In the genomic region with DNA sequence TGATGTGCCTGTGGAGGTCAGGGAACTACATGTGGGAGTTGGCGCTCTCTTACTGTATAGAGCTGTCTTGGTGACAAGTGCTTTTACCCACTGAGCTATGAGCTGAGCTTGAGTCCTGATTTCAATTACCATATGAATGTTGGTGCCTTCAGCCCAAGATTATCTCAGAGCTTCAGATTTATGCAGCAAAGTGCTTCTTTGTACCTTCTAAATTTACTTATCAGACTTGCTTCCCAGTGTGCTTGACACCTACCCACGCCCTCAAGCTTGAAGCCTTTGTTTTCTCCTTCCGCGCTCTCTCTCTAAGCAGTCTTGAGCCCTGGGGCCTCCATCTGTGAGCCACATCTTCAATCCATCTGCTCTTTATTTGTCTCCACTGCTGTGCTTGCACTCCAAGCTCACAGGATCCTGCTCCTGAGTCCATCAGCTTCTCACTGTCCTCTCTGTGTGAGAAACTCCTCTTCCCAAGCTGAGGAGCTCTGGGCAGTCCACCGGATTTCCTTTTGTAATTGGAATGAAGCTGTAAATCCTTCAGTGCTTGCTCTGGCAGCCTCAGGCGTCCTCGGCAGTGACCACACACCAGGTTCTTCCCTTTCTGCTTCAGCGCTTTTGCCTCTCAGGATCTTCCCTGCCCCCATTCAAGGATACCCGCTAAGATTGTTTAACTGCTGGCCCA, we compare ENCODE assay signal across 8 mouse cellular contexts. TPM values are rescaled to one million over a fixed set of nuclear protein-coding genes. Genes with fewer than 3 reads are reported as not detected.
DNase-seq lines count a peak whose midpoint lies in the region; ATAC-seq lines count a peak whose summit lies in the region.

No protein-coding gene starts in this region.

- no peaks in the 10 kb centered on the region; the same call in 1 of the 2 replicates for H3K36me3 ChIP-seq in embryonic facial prominence, embryonic 11.5 days (replicated peaks; ENCODE audit: control insufficient read depth, insufficient read depth, low read depth, low read length)
- H3K36me3 ChIP-seq in hindbrain, embryonic 10.5 days = peaks cover 8% of the 10 kb centered on the region
- H3K36me3 ChIP-seq in midbrain, embryonic 16.5 days (ENCODE audit: control insufficient read depth, insufficient read depth, low read length) = no peaks in the 10 kb centered on the region

- no peaks in the 10 kb centered on the region; the same call in 1 of the 2 replicates for H3K4me1 ChIP-seq in embryonic facial prominence, embryonic 11.5 days (ENCODE audit: control insufficient read depth, insufficient read depth, low read length)
- peaks cover 57% of the 10 kb centered on the region for H3K4me1 ChIP-seq in hindbrain, embryonic 10.5 days (replicated peaks)
- peaks cover 13% of the 10 kb centered on the region for H3K4me1 ChIP-seq in midbrain, embryonic 16.5 days (ENCODE audit: control insufficient read depth, insufficient read depth, low read length)

- 12% methylated on average over 9 of the region's 9 CpGs for whole genome bisulfite sequencing in embryonic facial prominence, embryonic 11.5 days
- 4% methylated on average over 9 of the region's 9 CpGs for WGBS in hindbrain, embryonic 10.5 days
- 7% methylated on average over 9 of the region's 9 CpGs for WGBS in midbrain, embryonic 16.5 days

- H3K9ac ChIP-seq in embryonic facial prominence, embryonic 11.5 days (replicated peaks; ENCODE audit: low read length) = no peak overlapping the region
- no peak overlapping the region for H3K9ac ChIP-seq in midbrain, embryonic 16.5 days (ENCODE audit: low read depth, low read length)

- no peak overlapping the region for H3K4me3 ChIP-seq in embryonic facial prominence, embryonic 11.5 days (ENCODE audit: low read depth, low read length)
- H3K4me3 ChIP-seq in hindbrain, embryonic 10.5 days = peak overlapping the region; percentile 28
- no peak overlapping the region for H3K4me3 ChIP-seq in midbrain, embryonic 16.5 days (ENCODE audit: low read depth, low read length)

- H3K27ac ChIP-seq in embryonic facial prominence, embryonic 11.5 days (replicated peaks; ENCODE audit: low read depth, low read length) = 0 out of 2 replicates have a peak overlapping the region, but pooled peaks have one; percentile 3
- peak overlapping the region; percentile 87 for H3K27ac ChIP-seq in hindbrain, embryonic 10.5 days
- peak overlapping the region; percentile 67 for H3K27ac ChIP-seq in midbrain, embryonic 16.5 days (ENCODE audit: low read length)

- peak; percentile 59 for DNase-seq in 3134 (ENCODE audit: extremely low read depth, insufficient read length, low spot score)
- DNase-seq in Muller cell, postnatal 12 days (ENCODE audit: inconsistent ontology term) = peak; percentile 37
- peak; percentile 54 for DNase-seq in embryonic facial prominence, embryonic 11.5 days (ENCODE audit: low spot score)
- DNase-seq in hindbrain, embryonic 10.5 days (ENCODE audit: low spot score) = peak; percentile 69
- peak; percentile 41 to 70 for DNase-seq in left cerebral cortex, adult 18-20 months (ENCODE audit: low spot score in 2 of 2)
- DNase-seq in c-Kit-positive CD71-positive TER-119-positive erythroid progenitor cells, embryonic 14.5 days (ENCODE audit: low spot score) = no peak

- 0 out of 2 replicates have a peak, but pooled peaks have one; percentile 48 for ATAC-seq in embryonic facial prominence, embryonic 11.5 days (replicated peaks; ENCODE audit: insufficient number of reproducible peaks, low FRiP score, low TSS enrichment, low read depth)
- ATAC-seq in midbrain, embryonic 16.5 days = peak; percentile 68
- no peak for ATAC-seq in megakaryocyte-erythroid progenitor cell, adult 5-6 weeks (replicated peaks; ENCODE audit: low FRiP score, low TSS enrichment, poor library complexity, severe bottlenecking)

- H3K4me2 ChIP-seq in embryonic facial prominence, embryonic 11.5 days (ENCODE audit: low read depth, low read length) = no peak overlapping the region
- no peak overlapping the region for H3K4me2 ChIP-seq in midbrain, embryonic 16.5 days (ENCODE audit: low read length)

- no peaks in the 10 kb centered on the region for H3K9me3 ChIP-seq in embryonic facial prominence, embryonic 11.5 days (replicated peaks; ENCODE audit: control insufficient read depth, low read length)
- H3K9me3 ChIP-seq in hindbrain, embryonic 10.5 days = no peaks in the 10 kb centered on the region
- H3K9me3 ChIP-seq in midbrain, embryonic 16.5 days (replicated peaks; ENCODE audit: control insufficient read depth, low read length, poor library complexity, severe bottlenecking) = no peaks in the 10 kb centered on the region

- no peaks in the 10 kb centered on the region for H3K27me3 ChIP-seq in embryonic facial prominence, embryonic 11.5 days (ENCODE audit: control insufficient read depth, insufficient read depth, low read length)
- H3K27me3 ChIP-seq in hindbrain, embryonic 10.5 days (ENCODE audit: insufficient read depth, poor library complexity, severe bottlenecking) = no peaks in the 10 kb centered on the region
- H3K27me3 ChIP-seq in midbrain, embryonic 16.5 days (ENCODE audit: control insufficient read depth, insufficient read depth, low read depth, low read length) = no peaks in the 10 kb centered on the region

RNA-seq across cellular contexts. Expression of gene Abl2, which starts 55.4 kb away (rescaled TPM):
- polyA plus RNA-seq in embryonic facial prominence, embryonic 11.5 days (2014; fragmentation: Nextera tagmentation; extraction: Ambion mirVana) = 3.9 and 4.9 TPM in 2 replicates
- polyA plus RNA-seq in hindbrain, embryonic 10.5 days (2016; fragmentation: Nextera tagmentation; extraction: Ambion mirVana) = 5.1 and 5.3 TPM in 2 replicates
- total RNA-seq in left cerebral cortex, adult 18-20 months (2021) = 10 to 100 TPM; 55.5 to 64.0 TPM
- 6.7 and 7.0 TPM in 2 replicates for polyA plus RNA-seq in midbrain, embryonic 16.5 days (2015; fragmentation: Nextera tagmentation; extraction: Ambion mirVana)
- total RNA-seq in megakaryocyte-erythroid progenitor cell, adult 5-6 weeks (2014; fragmentation: Nextera tagmentation) = 14.2 and 14.6 TPM in 2 replicates
- total RNA-seq in megakaryocyte-erythroid progenitor cell, adult 5-6 weeks (2017) = 15.2 and 18.5 TPM in 2 replicates

Comparison
In these comparisons a context has a peak if more than half of its experiments do, and no peak if none do; other contexts are left out.
1. H3K27ac ChIP-seq: peak in every context shown above with its lines; median percentile 87 in hindbrain, embryonic 10.5 days; 67 in midbrain, embryonic 16.5 days; 3 in embryonic facial prominence, embryonic 11.5 days.